Mouse (Mus musculus): Measurements from ENCODE around the gene Zfp472.

DNA sequence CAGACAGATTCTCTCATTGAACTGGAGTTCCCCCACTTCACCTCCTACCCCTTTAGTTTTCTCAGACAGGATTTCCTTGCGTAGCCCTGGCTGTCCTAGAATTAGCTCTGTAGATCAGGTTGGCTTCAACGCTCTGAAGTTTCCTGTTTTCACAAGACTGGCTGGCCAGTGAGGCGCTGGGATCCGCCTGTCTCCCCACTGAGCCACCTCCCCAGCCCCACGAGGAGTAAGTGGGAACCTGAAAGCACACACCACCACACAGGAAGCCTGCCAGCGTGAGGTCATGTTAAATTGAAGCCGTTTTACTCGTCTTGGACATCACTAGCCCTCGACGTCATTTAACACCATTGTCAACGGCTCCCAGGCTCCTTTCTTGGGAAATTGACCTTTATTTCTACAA is 14.6 kb upstream of the Zfp472 start:
- TF ChIP-seq CTCF (IDR thresholded peaks at IDR 0.05; ENCODE audit: low read depth, low read length) (no peak), POLR2A (IDR thresholded peaks at IDR 0.05; ENCODE audit: insufficient read depth, low read length) (no peak), EP300 (IDR thresholded peaks at IDR 0.05; ENCODE audit: insufficient read depth, low read depth, low read length) (no peak)
